Mouse (Mus musculus) C2C12 (cell line): ENCODE measurements around the gene Nt5c2.

Experiments used
- CTCF ChIP-seq: IDR thresholded peaks from one replicate; pipeline ENCODE4 v1.5.1; 2011; ENCODE audit not compliant: control insufficient read depth, insufficient read depth, insufficient read length
- USF1 ChIP-seq: IDR thresholded peaks from one replicate; pipeline ENCODE4 v1.6.1; 2011; ENCODE audit warnings: low read depth, mild to moderate bottlenecking, control low read depth, moderate library complexity

DNA sequence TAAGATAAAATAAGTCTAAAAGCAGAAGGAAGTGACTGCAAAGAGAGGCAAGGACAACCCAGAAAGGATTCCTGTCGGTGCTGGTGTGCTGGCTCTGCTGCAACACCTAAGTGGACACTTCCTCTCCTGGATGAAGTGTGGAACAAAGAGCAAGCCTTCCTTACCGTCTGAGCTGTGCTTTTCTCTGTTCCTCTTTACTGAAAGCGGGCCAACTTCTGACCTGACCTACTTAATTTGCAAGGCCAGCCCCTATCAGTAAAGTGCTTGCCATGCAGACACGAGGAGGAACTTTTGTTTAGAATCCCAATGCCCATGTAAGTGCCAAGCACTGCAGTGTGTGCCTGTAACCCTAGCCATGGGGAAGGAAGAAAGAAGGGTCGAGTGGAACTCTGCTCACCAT is 115.6 kb downstream of the Nt5c2 start:
- no peak for TF ChIP-seq CTCF
- no peak for TF ChIP-seq USF1
